10 mouse cellular contexts compared by ENCODE assay signal in the genomic region with DNA sequence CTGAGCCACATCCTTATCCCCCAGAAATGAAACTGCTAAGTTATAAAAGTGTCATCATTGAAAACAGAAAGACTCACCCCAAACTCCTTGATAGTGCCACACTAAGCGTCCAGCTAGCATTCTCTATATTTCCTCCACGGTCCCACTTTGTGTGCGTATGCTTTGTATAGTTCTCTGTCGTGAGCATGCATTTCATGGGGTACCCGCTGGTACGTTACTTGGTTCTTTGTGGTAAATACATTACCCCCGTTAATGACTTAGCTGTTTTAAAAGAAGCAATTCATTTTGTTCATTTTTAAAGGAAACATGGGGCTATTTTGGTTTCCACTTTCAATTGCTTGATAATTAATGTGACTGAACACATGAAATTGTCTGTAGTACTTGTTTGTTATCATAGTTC.
"Had no signal": no experiment of that assay in that cellular context is flagged by ENCODE, and none has a peak within 500 bp of the region (broad histone marks: within the 10 kb centered on the region; RNA-seq: fewer than 3 reads in every experiment).

No protein-coding gene starts in this region.

- DNase-seq: lung, adult 2 months; lung, postnatal 14 days; lung, postnatal 36 days; right cerebral cortex, postnatal 14 days; thymus, adult 2 months; thymus, postnatal 25 days; thymus, postnatal 4 days had no signal

- ATAC-seq: lung, postnatal 0 days; midbrain, embryonic 13.5 days; midbrain, embryonic 15.5 days had no signal
